Mouse (Mus musculus) stomach, embryonic 15.5 days (tissue): ENCODE data around the gene Fbxo47. TPM values are rescaled to one million over a fixed set of nuclear protein-coding genes. Genes with fewer than 3 reads are reported as not detected.

Source experiments
- ATAC-seq: fragments of 200-750 bp; cut with Nextera tagmentation; 2 replicates; pipeline ENCODE4 v1.8.0; 2017; ENCODE audit warnings: low read depth, moderate number of reproducible peaks, moderate TSS enrichment; ENCODE audit not compliant: insufficient read depth, low FRiP score
- H3K27ac ChIP-seq: fragments of 300-500 bp; sonication (generic); 2 replicates; pipeline ENCODE4 v1.5.1; 2015; ENCODE audit warnings: mild to moderate bottlenecking, inconsistent platforms
- H3K27me3 ChIP-seq: fragments of 300-500 bp; sonication (generic); replicated peaks from 2 replicates; pipeline ENCODE4 v1.6.1; 2015; ENCODE audit warnings: inconsistent platforms
- H3K36me3 ChIP-seq: fragments of 300-500 bp; sonication (generic); 2 replicates; pipeline ENCODE4 v1.6.1; 2015; ENCODE audit warnings: inconsistent platforms
- H3K4me1 ChIP-seq: fragments of 300-500 bp; sonication (generic); 2 replicates; pipeline ENCODE4 v1.6.1; 2015; ENCODE audit warnings: inconsistent platforms
- H3K4me2 ChIP-seq: fragments of 300-500 bp; sonication (generic); 2 replicates; pipeline ENCODE4 v1.6.1; 2015; ENCODE audit warnings: mild to moderate bottlenecking, inconsistent platforms
- H3K4me3 ChIP-seq: fragments of 300-500 bp; sonication (generic); replicated peaks from 2 replicates; pipeline ENCODE4 v1.5.1; 2015; ENCODE audit warnings: inconsistent platforms
- H3K9ac ChIP-seq: fragments of 300-500 bp; sonication (generic); 2 replicates; pipeline ENCODE4 v1.6.1; 2015; ENCODE audit warnings: inconsistent platforms
- H3K9me3 ChIP-seq: fragments of 300-500 bp; sonication (generic); 2 replicates; pipeline ENCODE4 v1.6.1; 2016; ENCODE audit warnings: inconsistent platforms
- WGBS: fragments of 180-500 bp; shearing (Covaris S2); methylation state at CpG from one replicate; pipeline ENCODE4 v1.1.7; 2015; 5-methylcytosine and 5-hydroxymethylcytosine counted together
- polyA plus RNA-seq: library from polyadenylated mRNA; unstranded; fragments of >200 nt; fragmentation: Nextera tagmentation; extraction: Ambion mirVana; gene quantifications from 2 replicates; pipeline ENCODE4 v1.2.1, GENCODE M21; 2015

Fbxo47 gene
- polyA plus RNA-seq, 1 experiment from 2014 or later: 0.65 TPM

GRCm38 (mm10) chr11:97808621-97809234 lies 75.2 kb downstream of the Fbxo47 start:
- WGBS: 38% methylated on average over 5 of the region's 5 CpGs
- Histone ChIP-seq H3K36me3 (peaks cover 4% of the 10 kb centered on the region; the same call in 1 of the 2 replicates), H3K4me1 (peaks cover 87% of the 10 kb centered on the region), H3K27me3 (no peaks in the 10 kb centered on the region), H3K9me3 (no peaks in the 10 kb centered on the region), H3K9ac (no peak overlapping the region), H3K4me3 (no peak overlapping the region), H3K27ac (peak overlapping the region; percentile 69), H3K4me2 (no peak overlapping the region)
- ATAC-seq: no peak

GRCm38 (mm10) chr11:97808093-97808492 lies 75.9 kb downstream of the Fbxo47 start:
- Histone ChIP-seq H3K4me3 (no peak overlapping the region), H3K36me3 (peaks cover 4% of the 10 kb centered on the region; the same call in 1 of the 2 replicates), H3K9ac (no peak overlapping the region), H3K27me3 (no peaks in the 10 kb centered on the region), H3K9me3 (no peaks in the 10 kb centered on the region), H3K4me1 (peaks cover 82% of the 10 kb centered on the region), H3K27ac (peak overlapping the region; percentile 69), H3K4me2 (no peak overlapping the region)
- ATAC-seq: no peak
- 36% methylated on average over 2 of the region's 2 CpGs for WGBS

- H3K4me1 ChIP-seq: peaks cover 80% of the 10 kb centered on the region
- ATAC-seq: no peak
- WGBS: 25% methylated on average over 6 of the region's 6 CpGs
- no peak overlapping the region for H3K4me2 ChIP-seq
- no peak overlapping the region for H3K4me3 ChIP-seq
- peaks cover 4% of the 10 kb centered on the region; the same call in 1 of the 2 replicates for H3K36me3 ChIP-seq
- peak overlapping the region; percentile 69 for H3K27ac ChIP-seq
- H3K9me3 ChIP-seq: no peaks in the 10 kb centered on the region
- H3K9ac ChIP-seq: no peak overlapping the region
- no peaks in the 10 kb centered on the region for H3K27me3 ChIP-seq
Observed at GRCm38 (mm10) chr11:97807626-97808025, 76.3 kb downstream of the Fbxo47 start.

- H3K27ac ChIP-seq: peak overlapping the region; percentile 88; the same call in 1 of the 2 replicates
- H3K9me3 ChIP-seq: no peaks in the 10 kb centered on the region
- H3K9ac ChIP-seq: no peak overlapping the region
- H3K4me1 ChIP-seq: peaks cover 79% of the 10 kb centered on the region
- no peak overlapping the region for H3K4me3 ChIP-seq
- 59% methylated on average over 7 of the region's 7 CpGs for WGBS
- H3K27me3 ChIP-seq: no peaks in the 10 kb centered on the region
- peaks cover 4% of the 10 kb centered on the region; the same call in 1 of the 2 replicates for H3K36me3 ChIP-seq
- H3K4me2 ChIP-seq: peak overlapping the region; percentile 50; the same call in 1 of the 2 replicates
- no peak for ATAC-seq
Observed at GRCm38 (mm10) chr11:97806613-97806964, 77.4 kb downstream of the Fbxo47 start.

GRCm38 (mm10) chr11:97805662-97806612 lies 78.0 kb downstream of the Fbxo47 start:
- Histone ChIP-seq H3K4me1 (peaks cover 82% of the 10 kb centered on the region), H3K36me3 (peaks cover 4% of the 10 kb centered on the region; the same call in 1 of the 2 replicates), H3K9me3 (no peaks in the 10 kb centered on the region), H3K4me3 (peak overlapping the region; percentile 18), H3K4me2 (peak overlapping the region; percentile 50), H3K27ac (peak overlapping the region; percentile 88), H3K27me3 (no peaks in the 10 kb centered on the region), H3K9ac (no peak overlapping the region)
- WGBS: 22% methylated on average over 15 of the region's 15 CpGs
- no peak for ATAC-seq

GRCm38 (mm10) chr11:97804841-97805661 lies 78.9 kb downstream of the Fbxo47 start:
- Histone ChIP-seq H3K27ac (peak overlapping the region; percentile 88), H3K4me1 (peaks cover 79% of the 10 kb centered on the region), H3K4me3 (peak overlapping the region; percentile 18; the same call in 1 of the 2 replicates), H3K27me3 (no peaks in the 10 kb centered on the region), H3K9me3 (no peaks in the 10 kb centered on the region), H3K36me3 (peaks cover 4% of the 10 kb centered on the region; the same call in 1 of the 2 replicates), H3K4me2 (peak overlapping the region; percentile 50), H3K9ac (no peak overlapping the region; the same call in 1 of the 2 replicates)
- no peak for ATAC-seq
- WGBS: 14% methylated on average over 9 of the region's 9 CpGs

DNA sequence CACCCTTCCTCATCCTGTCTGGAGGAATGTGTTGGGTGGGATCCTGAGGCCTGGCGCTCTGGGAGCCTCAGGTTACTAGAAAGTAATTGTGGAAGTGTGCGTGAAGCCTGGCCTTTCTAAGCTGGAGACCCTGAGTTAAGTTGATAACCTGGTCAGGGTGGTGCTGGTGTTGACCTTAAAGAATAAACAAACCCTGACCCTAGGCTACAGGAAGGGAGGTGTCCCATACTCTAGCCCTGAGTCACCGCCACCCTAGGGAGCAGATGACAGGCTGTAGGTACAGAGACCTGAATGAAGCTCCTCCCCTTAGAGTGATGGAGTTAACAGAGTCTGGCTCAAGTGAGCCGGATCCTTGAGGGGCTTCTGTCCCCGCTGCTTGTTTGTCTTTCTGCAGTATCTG lies 80.1 kb downstream of the Fbxo47 start:
- no peak for ATAC-seq
- Histone ChIP-seq H3K9me3 (no peaks in the 10 kb centered on the region), H3K4me1 (peaks cover 68% of the 10 kb centered on the region), H3K27me3 (no peaks in the 10 kb centered on the region), H3K4me3 (no peak overlapping the region), H3K9ac (no peak overlapping the region), H3K4me2 (peak overlapping the region; percentile 50; the same call in 1 of the 2 replicates), H3K27ac (peak overlapping the region; percentile 37; the same call in 1 of the 2 replicates), H3K36me3 (peaks cover 4% of the 10 kb centered on the region; the same call in 1 of the 2 replicates)
- 52% methylated on average over 5 of the region's 5 CpGs for WGBS

Other genes starting within 250 kb of the Fbxo47 start
- 2.2 TPM in 2 replicates for gene Mllt6, start 220.7 kb downstream of the Fbxo47 start, polyA plus RNA-seq
- 37.2 and 40.7 TPM in 2 replicates for gene Cisd3, start 198.3 kb downstream of the Fbxo47 start, polyA plus RNA-seq
- 12.1 and 13.6 TPM in 2 replicates for gene Pcgf2, start 183.7 kb downstream of the Fbxo47 start, polyA plus RNA-seq
- gene Psmb3, start 180.8 kb downstream of the Fbxo47 start, polyA plus RNA-seq: 396 and 424 TPM in 2 replicates
- gene Pip4k2b, start 139.4 kb downstream of the Fbxo47 start, polyA plus RNA-seq: 1.4 and 1.5 TPM in 2 replicates
- gene Cwc25, start 117.6 kb downstream of the Fbxo47 start, polyA plus RNA-seq: 14.8 and 16.8 TPM in 2 replicates
- gene 1700001P01Rik, start 108.2 kb downstream of the Fbxo47 start, polyA plus RNA-seq: 0.37 and 0.60 TPM in 2 replicates
- 502 and 526 TPM in 2 replicates for gene Rpl23, start 101.7 kb downstream of the Fbxo47 start, polyA plus RNA-seq
- 112 and 122 TPM in 2 replicates for gene Lasp1, start 85.2 kb downstream of the Fbxo47 start, polyA plus RNA-seq
- 4.0 and 5.7 TPM in 2 replicates for gene B230217C12Rik, start 43.4 kb downstream of the Fbxo47 start, polyA plus RNA-seq
- gene Plxdc1, start 102.3 kb upstream of the Fbxo47 start, polyA plus RNA-seq: 0.73 and 1.0 TPM in 2 replicates
- gene Arl5c, start 112.0 kb upstream of the Fbxo47 start, polyA plus RNA-seq: 8.2 and 13.4 TPM in 2 replicates
- 7.3 and 9.5 TPM in 2 replicates for gene Cacnb1, start 138.9 kb upstream of the Fbxo47 start, polyA plus RNA-seq
- gene Rpl19, start 142.6 kb upstream of the Fbxo47 start, polyA plus RNA-seq: 855 and 1,061 TPM in 2 replicates
- 0.21 and 0.41 TPM in 2 replicates for gene Stac2, start 169.3 kb upstream of the Fbxo47 start, polyA plus RNA-seq